Mouse (Mus musculus) activated CD4-positive, CD25-positive, alpha-beta regulatory T cell (primary cell): ENCODE measurements around the gene Ric8b. TPM values are rescaled to one million over a fixed set of nuclear protein-coding genes. Genes with fewer than 3 reads are reported as not detected.

Experiments used
- polyA plus RNA-seq, 2 experiments: library from polyadenylated mRNA; unstranded; fragments of 100-300 nt; shearing (Covaris generic); gene quantifications; one replicate each; pipeline ENCODE4 v1.2.1; 2017

The Ric8b gene
- 10 to 100 TPM in 1 of 2 experiments, 1 to 10 TPM in 1; 9.5 to 10.1 TPM for polyA plus RNA-seq

DNA sequence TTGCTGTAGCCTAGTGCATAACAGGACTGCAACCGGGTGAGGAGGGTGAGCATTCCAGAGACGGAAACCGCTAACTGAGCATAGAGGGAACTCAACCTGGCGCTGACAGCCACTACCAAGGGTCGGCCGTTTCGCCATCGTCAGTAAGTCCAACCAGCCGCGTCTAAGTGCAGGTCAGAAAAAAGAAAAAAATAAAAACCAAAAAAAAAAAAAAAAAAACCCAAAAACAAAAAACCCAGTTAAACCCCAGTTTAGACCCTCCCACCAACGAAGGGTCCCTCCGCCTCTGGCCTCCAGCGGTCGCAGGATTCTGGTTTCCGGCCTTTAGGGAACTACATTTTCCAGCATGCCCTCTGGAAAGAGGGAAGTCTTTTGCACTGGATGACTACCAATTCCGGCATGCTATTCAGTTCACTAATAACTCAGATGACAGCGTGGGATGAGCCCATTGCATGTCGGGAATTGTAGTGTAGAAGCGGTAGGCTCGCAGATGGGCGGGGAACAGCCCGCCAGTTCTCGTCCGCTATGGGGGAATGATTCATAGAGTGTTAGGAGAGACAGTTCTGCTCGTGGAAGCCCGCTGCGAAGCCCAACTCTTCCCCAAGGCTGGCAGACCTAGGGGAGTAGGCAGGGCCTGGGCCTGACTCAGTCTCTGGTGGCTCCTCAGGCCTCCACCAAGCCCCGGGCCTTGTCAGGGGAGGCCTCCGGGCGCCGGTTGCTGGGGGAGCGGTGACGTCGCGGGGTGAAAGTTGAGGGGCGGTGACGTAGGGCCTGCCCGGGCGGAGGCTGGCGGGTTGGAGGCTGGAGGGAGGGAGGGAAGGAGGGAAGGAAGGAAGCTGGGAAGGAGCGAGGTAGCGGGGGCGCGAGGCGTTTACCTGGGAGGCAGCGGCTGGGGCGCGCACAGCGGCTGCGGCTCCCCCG is at the start of gene Ric8b:
TSS of gene Ric8b (plus strand) at position 807 of the 921 bp plus-strand sequence.

Other genes starting within 250 kb of the Ric8b start
- gene Rfx4, start 161.6 kb upstream of the Ric8b start, polyA plus RNA-seq = under 1 TPM in 1 of 2 experiments, not detected in 1; 0.05 TPM
- under 1 TPM; 0.39 to 0.42 TPM for gene Fhl4, start 184.9 kb downstream of the Ric8b start, polyA plus RNA-seq
- 10 to 100 TPM in 1 of 2 experiments, 1 to 10 TPM in 1; 10.0 to 11.3 TPM for gene Tmem263, start 185.0 kb downstream of the Ric8b start, polyA plus RNA-seq
- 10 to 100 TPM; 17.6 to 22.0 TPM for gene Mterf2, start 210.4 kb downstream of the Ric8b start, polyA plus RNA-seq